Mouse (Mus musculus) cortical plate, adult 2 months (tissue): Measurements from ENCODE around the gene Mtch2. TPM values are rescaled to one million over a fixed set of nuclear protein-coding genes. Genes with fewer than 3 reads are reported as not detected.
A peak's percentile ranks its signal among the peaks of the same experiment; 100 is the strongest.

Experiments
- H3K27ac ChIP-seq: fragments of 200-500 bp; 2 replicates; pipeline ENCODE4 v1.5.1; 2012; ENCODE audit warnings: low read length, control low read depth, inconsistent platforms; ENCODE audit not compliant: insufficient read depth
- H3K4me1 ChIP-seq: fragments of 200-500 bp; 2 replicates; pipeline ENCODE4 v1.6.1; 2011; ENCODE audit warnings: low read length; ENCODE audit not compliant: control insufficient read depth, insufficient read depth
- H3K4me3 ChIP-seq: fragments of 200-500 bp; 2 replicates; pipeline ENCODE4 v1.5.1; 2011; ENCODE audit warnings: mild to moderate bottlenecking, low read length, control low read depth; ENCODE audit not compliant: insufficient read depth
- CTCF ChIP-seq: fragments of 200-500 bp; IDR thresholded peaks from 2 replicates; pipeline ENCODE4 v1.5.1; 2011; ENCODE audit warnings: mild to moderate bottlenecking, control low read depth, low read length; ENCODE audit not compliant: insufficient read depth; ENCODE audit errors: extremely low read depth
- POLR2A ChIP-seq: fragments of 200-500 bp; IDR thresholded peaks from 2 replicates; pipeline ENCODE4 v1.6.1; 2011; ENCODE audit warnings: mild to moderate bottlenecking, low read length, control low read depth; ENCODE audit not compliant: insufficient read depth; ENCODE audit errors: extremely low read depth
- polyA plus RNA-seq: library from polyadenylated mRNA; depleted of rRNA; stranded (reverse); fragments of >200 nt; gene quantifications from 2 replicates; pipeline ENCODE4 v1.2.3, GENCODE M21; 2012

The Mtch2 gene
- polyA plus RNA-seq, 1 experiment, result 135 TPM

- H3K4me3 ChIP-seq, result peak overlapping the region; percentile 87; the same call in 1 of the 2 replicates
- TF ChIP-seq POLR2A (no peak), CTCF (no peak)
- no peak overlapping the region for H3K27ac ChIP-seq
- H3K4me1 ChIP-seq, result peaks cover 3% of the 10 kb centered on the region; the same call in 1 of the 2 replicates
These were observed 1.4 kb downstream of the Mtch2 start for GRCm38 (mm10) chr2:90848331-90848730.

DNA sequence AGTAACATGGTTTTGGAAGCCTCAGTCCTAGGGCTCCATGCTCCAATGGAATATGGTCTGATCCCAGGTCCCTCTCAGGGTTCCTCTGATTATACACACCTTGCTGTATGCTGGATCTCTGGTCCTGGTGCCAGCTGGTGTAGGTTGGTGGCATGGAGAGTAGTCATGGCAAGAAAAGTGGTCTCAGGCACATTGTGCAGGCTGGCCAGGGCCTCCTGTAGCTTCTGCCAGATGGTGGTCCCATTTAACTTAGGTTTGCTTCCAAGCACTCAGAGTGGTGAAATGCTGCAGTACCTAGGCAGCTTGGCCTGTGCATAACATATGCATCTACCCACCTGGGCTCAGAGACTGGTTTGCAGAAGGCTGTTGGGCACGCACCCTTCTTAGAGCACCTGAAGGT lies 3.4 kb downstream of the Mtch2 start:
- Histone ChIP-seq H3K27ac (no peak overlapping the region), H3K4me1 (peaks cover 3% of the 10 kb centered on the region; the same call in 1 of the 2 replicates), H3K4me3 (no peak overlapping the region)
- TF ChIP-seq POLR2A, result no peak
- TF ChIP-seq CTCF, result no peak

DNA sequence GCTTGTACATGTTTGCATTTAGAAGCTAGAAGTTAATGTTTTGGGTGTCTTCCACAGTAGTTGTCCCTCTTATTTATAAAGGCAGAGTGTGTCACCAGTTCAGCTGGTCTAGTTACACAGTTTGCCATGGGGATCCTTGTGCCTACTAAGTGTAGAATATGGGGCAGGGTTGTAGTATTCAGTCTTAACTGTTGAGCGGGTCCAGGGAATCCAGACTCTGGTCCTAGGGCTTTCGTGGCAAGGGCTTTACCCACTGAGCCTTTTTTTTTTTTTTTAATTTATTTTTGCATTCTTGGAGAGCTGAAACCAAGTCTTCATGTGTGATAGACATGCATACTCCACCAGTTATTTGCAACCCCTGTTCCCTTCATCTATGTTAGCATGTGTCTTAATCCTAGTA lies 14.5 kb downstream of the Mtch2 start:
- peaks cover 1% of the 10 kb centered on the region; the same call in 1 of the 2 replicates for H3K4me1 ChIP-seq
- no peak overlapping the region for H3K27ac ChIP-seq
- no peak overlapping the region for H3K4me3 ChIP-seq
- TF ChIP-seq POLR2A, result no peak
- TF ChIP-seq CTCF, result no peak

DNA sequence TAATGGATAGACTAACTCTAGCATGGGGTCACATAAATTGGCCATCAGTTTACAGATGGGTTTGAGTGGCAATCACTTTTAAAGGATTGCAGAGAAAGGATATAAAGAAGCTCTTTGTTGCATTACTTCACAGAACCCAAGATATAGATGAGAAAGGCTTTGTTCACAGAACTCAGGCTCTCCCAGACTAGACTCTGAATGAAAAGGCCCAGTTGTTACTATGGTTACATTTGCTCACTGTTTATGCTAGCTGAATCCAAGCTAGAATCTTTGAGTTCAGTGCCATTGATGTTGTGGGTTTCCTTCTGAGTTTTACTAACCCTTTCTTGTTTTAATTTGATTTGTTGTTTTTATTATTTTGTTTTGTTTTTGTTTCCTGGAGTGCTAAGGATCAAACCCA lies 17.2 kb downstream of the Mtch2 start:
- H3K4me3 ChIP-seq, result no peak overlapping the region

GRCm38 (mm10) chr2:90866524-90866923 lies 19.6 kb downstream of the Mtch2 start:
- Histone ChIP-seq H3K4me1 (peaks cover 9% of the 10 kb centered on the region), H3K27ac (no peak overlapping the region), H3K4me3 (no peak overlapping the region)
- no peak for TF ChIP-seq POLR2A
- TF ChIP-seq CTCF, result peak; percentile 93

More for the DNA sequence above, 17.2 kb downstream of the Mtch2 start:
- no peak overlapping the region; the same call in 1 of the 2 replicates for H3K27ac ChIP-seq
- peaks cover 3% of the 10 kb centered on the region; the same call in 1 of the 2 replicates for H3K4me1 ChIP-seq
- no peak for TF ChIP-seq CTCF
- no peak for TF ChIP-seq POLR2A

- Histone ChIP-seq H3K4me3 (no peak overlapping the region), H3K4me1 (peaks cover 9% of the 10 kb centered on the region), H3K27ac (peak overlapping the region; percentile 77)
- TF ChIP-seq POLR2A, result peak; percentile 69; the same call in 1 of the 2 replicates
- TF ChIP-seq CTCF, result no peak
These were observed 23.2 kb downstream of the Mtch2 start for GRCm38 (mm10) chr2:90870136-90870601.

DNA sequence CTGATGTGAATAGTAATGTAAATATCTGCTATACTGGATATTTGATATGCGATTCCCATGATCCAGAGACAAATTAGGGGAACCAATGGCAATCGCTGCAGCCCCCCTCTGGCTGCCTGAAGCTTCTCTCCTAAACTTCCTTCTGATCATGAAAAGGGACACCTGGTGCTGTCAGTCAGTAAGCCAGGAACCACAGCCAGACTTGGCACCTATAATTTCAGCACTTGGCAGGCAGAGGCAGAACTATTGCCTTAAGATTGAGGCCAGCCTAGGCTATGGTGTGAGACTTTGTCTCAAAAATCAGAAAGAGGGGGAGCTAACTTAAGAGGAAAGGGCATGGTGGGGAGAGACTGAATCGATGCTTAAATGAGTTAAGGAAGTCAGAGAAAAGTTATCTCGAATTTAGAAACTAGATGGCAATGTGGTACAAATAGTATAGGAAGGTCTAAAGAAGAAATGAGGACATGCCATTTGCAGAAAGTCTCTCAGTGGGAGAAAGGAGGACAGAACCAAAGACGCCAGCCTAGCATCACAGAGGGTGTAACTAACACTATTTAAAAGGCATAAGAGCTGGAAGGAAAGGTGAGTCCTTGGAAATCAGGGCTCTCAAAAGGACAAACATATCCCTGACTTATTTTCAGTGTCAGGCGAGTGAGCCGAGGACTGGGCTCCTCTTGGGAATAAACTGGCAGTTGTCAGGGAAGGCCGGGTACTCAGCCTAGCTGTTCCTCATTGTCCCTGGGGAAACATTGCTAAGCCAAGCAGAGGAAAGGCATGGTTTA lies 24.4 kb downstream of the Mtch2 start:
- TF ChIP-seq CTCF (no peak), POLR2A (0 out of 2 replicates have a peak, but pooled peaks have one; percentile 20)
- Histone ChIP-seq H3K4me3 (no peak overlapping the region), H3K27ac (peak overlapping the region; percentile 92), H3K4me1 (peaks cover 9% of the 10 kb centered on the region)

DNA sequence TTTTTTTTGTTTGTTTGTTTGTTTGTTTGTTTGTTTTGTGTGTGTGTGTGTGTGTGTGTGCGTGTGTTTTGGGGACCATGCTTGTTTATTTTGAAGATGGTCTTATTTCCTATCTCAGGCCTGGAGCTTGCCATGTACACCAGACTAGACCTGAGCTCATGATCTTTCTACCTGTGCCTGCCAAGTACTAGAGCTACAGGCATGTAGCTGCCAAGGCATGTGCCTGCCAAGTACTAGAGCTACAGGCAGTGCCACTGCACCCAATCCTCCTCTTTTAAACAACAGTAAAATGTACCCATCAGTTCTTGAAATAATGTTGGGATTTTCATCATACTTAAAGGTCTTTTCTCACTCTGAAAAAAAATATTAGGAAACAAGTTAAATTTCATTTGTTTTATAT lies 27.1 kb downstream of the Mtch2 start:
- Histone ChIP-seq H3K4me3 (no peak overlapping the region), H3K4me1 (peaks cover 17% of the 10 kb centered on the region), H3K27ac (no peak overlapping the region)
- TF ChIP-seq POLR2A, result no peak
- TF ChIP-seq CTCF, result no peak

DNA sequence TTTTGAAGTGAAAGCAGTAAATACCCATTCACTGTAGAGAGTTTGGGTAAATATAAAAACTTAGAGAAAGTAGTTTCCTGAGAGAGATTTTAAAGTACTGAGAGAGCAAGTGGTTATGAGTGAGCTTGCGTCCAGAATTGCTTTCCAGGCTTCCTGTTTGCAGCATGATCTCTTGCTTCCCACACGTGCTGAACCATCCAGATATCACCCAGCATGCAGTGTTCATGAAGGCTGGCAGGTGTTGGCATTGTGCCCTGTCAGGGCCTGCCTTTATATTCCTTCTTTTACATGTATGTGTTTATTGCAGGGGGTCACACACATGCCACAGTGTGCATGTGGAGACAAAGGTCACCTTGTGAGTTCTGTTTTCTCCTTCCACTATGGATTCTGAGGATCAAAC lies 28.3 kb downstream of the Mtch2 start:
- peaks cover 14% of the 10 kb centered on the region for H3K4me1 ChIP-seq
- H3K4me3 ChIP-seq, result no peak overlapping the region
- TF ChIP-seq CTCF (no peak), POLR2A (no peak)
- no peak overlapping the region for H3K27ac ChIP-seq

GRCm38 (mm10) chr2:90877584-90878259 lies 30.8 kb downstream of the Mtch2 start:
- TF ChIP-seq CTCF (no peak), POLR2A (no peak)
- Histone ChIP-seq H3K4me1 (peaks cover 10% of the 10 kb centered on the region), H3K4me3 (no peak overlapping the region), H3K27ac (0 out of 2 replicates have a peak overlapping the region, but pooled peaks have one; percentile 42)
